Mouse (Mus musculus) cerebellum, adult 8-10 months (tissue): ENCODE results near the gene Gpr83.

Experiments
- DNase-seq: peaks from one replicate; pipeline ENCODE4 v3.0.0; 2022

The Gpr83 gene

DNA sequence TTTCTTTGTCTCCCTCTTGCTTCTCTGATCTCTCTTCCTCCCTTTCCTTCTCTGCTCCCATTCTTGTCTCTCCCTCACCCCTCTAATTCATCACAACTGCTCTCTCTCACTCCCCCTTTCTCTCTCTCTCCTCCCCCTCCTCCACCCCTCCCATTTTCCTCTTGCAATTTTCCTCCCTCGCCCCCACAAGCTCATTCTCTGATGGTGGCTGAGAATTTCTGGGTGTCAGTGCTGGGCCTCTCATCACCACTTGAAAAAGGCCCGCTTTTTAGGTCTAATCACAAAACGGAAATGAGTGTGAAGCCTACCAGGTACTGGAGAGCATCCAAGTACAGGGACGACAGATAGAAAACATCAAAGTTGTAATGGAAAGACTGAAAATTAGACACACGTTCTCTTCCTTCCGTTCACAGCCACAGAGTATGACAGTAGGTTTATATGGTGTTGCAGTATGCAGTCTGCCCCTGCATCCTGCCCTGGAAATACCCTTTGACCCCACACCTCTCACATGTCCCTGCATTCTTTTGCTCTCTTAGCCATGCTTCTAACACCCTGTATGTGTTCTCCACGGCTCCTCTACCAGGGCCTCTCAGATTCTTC lies 47.9 kb downstream of the Gpr83 start:
- DNase-seq: no peak

GRCm38 (mm10) chr9:14909981-14910380 lies 50.0 kb downstream of the Gpr83 start:
- DNase-seq: no peak

- DNase-seq: no peak
Measured at GRCm38 (mm10) chr9:14912037-14912436, 52.0 kb downstream of the Gpr83 start.

DNA sequence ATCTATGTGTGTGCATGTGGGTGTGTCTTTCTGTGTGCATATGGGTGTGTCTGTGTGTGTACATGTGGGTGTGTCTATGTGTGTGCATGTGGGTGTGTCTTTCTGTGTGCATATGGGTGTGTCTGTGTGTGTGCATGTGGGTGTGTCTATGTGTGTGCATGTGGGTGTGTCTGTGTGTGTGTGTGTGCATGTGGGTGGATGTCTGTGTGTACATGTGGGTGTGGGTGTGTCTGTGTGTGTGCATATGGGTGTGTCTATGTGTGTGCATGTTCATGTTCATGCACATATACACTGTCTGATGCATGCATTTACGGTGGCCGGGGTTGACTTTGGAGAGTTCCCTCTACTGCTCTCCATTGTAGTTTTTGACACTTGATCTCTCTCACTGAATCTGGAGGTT lies 57.7 kb downstream of the Gpr83 start:
- no peak for DNase-seq

DNA sequence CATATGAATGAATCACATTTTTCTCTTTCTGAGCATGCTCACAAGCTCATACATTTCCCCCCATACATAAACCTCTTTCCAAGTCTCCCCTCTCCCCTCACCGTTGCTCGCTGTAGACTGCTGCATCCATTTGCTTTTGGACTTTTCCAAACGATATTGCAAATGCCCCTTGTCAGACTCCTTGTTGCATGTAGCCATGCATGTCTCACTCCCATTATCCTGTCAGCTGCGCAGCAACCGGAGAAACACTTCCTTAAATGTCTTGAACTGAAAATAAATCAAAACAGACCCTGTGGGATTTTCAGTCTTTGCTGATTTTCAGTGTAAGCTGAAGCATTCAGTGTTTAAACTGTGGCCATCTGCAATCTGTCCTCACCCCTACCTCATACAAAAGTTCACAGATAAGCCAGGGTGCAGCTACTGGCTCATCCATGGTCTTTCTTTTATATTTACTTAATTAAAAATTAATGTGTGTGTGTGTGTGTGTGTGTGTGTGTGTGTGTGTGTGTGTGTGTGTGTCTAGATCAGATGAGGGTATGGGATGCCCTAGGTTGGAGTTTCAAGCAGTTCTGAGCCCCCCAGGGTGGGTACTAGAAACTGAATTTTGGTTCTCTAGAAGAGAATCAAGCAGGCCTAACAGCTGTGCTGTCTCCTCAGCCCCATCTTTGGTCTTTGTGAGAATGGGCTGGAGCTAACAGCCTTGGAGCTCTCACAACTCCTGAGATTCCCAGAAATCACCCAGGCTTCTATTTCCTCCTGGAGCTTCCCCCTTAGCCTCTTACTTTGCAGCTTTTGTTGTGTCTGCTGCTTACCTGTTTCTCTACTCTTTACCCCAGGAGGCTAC lies 59.0 kb downstream of the Gpr83 start:
- DNase-seq: no peak
